Mouse (Mus musculus) C2C12 (cell line): Measurements from ENCODE around the gene Sox5.

Experiments
- CEBPB ChIP-seq: IDR thresholded peaks from one replicate; pipeline ENCODE4 v1.6.1; 2011; ENCODE audit warnings: low read depth, mild to moderate bottlenecking, control low read depth, moderate library complexity
- CTCF ChIP-seq: IDR thresholded peaks from one replicate; pipeline ENCODE4 v1.5.1; 2011; ENCODE audit not compliant: control insufficient read depth, insufficient read depth, insufficient read length
- FOSL1 ChIP-seq: IDR thresholded peaks from one replicate; pipeline ENCODE4 v1.8.0; 2011; ENCODE audit warnings: mild to moderate bottlenecking, low read length; ENCODE audit not compliant: poor library complexity, insufficient read depth, severe bottlenecking
- MAX ChIP-seq: IDR thresholded peaks from one replicate; pipeline ENCODE4 v1.6.1; 2011; ENCODE audit warnings: mild to moderate bottlenecking, control low read depth
- MYOD1 ChIP-seq: IDR thresholded peaks from one replicate; pipeline ENCODE4 v1.6.1; 2011; ENCODE audit warnings: low read depth; ENCODE audit not compliant: control insufficient read depth, insufficient read length
- MYOG ChIP-seq: IDR thresholded peaks from one replicate; pipeline ENCODE4 v1.6.1; 2011; ENCODE audit not compliant: control insufficient read depth, insufficient read length; ENCODE audit errors: extremely low read depth
- USF1 ChIP-seq: IDR thresholded peaks from one replicate; pipeline ENCODE4 v1.6.1; 2011; ENCODE audit warnings: low read depth, mild to moderate bottlenecking, control low read depth, moderate library complexity

DNA sequence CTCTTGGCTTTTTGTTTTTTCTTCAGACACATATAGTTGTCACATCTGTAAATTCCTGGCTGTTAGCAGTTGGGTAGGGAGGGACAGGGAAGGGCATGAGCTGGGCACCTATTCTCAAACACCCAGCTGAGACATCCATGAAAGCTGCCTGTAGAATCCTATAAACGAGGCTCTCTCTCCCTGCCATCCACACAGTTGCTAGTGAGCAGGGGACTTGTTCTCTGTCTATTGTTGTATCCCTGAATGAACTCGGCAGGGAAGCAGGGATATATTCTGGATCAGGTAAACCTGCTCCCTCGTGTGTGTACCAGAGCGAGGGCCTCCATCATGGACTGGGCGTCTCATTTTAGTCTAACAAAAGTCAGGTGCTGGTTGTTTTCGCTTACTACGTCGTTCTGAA lies 615.1 kb downstream of the Sox5 start:
- TF ChIP-seq USF1 = no peak
- TF ChIP-seq CTCF = no peak
- TF ChIP-seq MYOD1 = no peak
- TF ChIP-seq MYOG = no peak
- no peak for TF ChIP-seq MAX
- TF ChIP-seq CEBPB = no peak
- TF ChIP-seq FOSL1 = no peak
